Mouse (Mus musculus) embryonic fibroblast, embryonic 13.5 days (primary cell): ENCODE results near the gene G0s2.

Experiments
- CTCF ChIP-seq: IDR thresholded peaks from 2 replicates; pipeline ENCODE4 v1.5.1; 2011; ENCODE audit warnings: mild to moderate bottlenecking, control low read depth, low read length, moderate library complexity, borderline replicate concordance; ENCODE audit not compliant: insufficient read depth
- POLR2A ChIP-seq: IDR thresholded peaks from 2 replicates; pipeline ENCODE4 v1.6.1; 2011; ENCODE audit warnings: low read depth, mild to moderate bottlenecking, control low read depth, low read length, moderate library complexity

DNA sequence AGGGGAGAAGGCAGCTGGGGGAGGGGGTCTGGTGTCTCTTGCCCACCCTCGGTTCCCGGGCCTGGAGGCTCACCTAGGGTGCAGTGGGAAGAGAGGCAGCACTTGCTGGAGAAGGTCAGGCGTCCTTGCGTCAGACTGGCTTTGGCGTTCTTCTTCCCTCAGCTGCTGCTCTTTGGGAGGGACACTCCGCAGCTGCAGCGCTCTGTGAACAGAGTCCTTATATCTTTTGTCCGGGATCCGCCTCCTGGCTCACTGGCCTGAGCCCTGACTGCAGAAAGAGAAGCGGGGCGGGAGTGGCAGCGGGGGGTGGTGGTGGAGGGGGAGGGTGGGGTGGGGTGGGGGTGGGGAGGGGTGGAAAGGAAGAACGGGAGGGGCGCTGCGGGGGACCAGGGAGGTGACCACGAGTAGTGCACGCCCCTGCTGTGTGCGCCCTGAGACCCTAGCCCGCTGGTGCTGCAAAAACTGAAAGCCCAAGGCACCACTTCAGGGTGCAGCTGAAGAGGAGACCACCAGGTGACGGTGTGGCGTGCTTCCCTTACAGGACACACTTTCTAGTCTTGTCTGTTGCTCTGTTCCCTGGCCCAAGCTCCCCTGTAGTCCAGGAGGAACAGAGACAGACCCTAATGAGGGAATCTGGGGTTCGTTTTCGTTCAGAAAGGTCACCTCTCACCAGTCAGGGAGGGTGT is at the start of gene G0s2:
- TF ChIP-seq POLR2A (peak; percentile 72), CTCF (peak; percentile 60; the same call in 1 of the 2 replicates)
